Mouse (Mus musculus) cerebellum, adult 2 months (tissue): Measurements from ENCODE around the gene Sox5. TPM values are rescaled to one million over a fixed set of nuclear protein-coding genes. Genes with fewer than 3 reads are reported as not detected.

Experiments
- DNase-seq, 2 experiments: peaks; one replicate each; pipeline ENCODE4 v3.0.0; 2021
- H3K27ac ChIP-seq: fragments of 200-500 bp; 2 replicates; pipeline ENCODE4 v1.5.1; 2012; ENCODE audit warnings: low read length, control low read depth, inconsistent platforms; ENCODE audit not compliant: insufficient read depth
- H3K27me3 ChIP-seq: fragments of 200-500 bp; 2 replicates; pipeline ENCODE4 v1.6.1; 2012; ENCODE audit warnings: inconsistent platforms, mild to moderate bottlenecking, low read length, moderate library complexity; ENCODE audit not compliant: control insufficient read depth, insufficient read depth
- H3K4me1 ChIP-seq: fragments of 200-500 bp; 2 replicates; pipeline ENCODE4 v1.6.1; 2011; ENCODE audit warnings: low read length; ENCODE audit not compliant: control insufficient read depth, insufficient read depth
- H3K4me3 ChIP-seq: fragments of 200-500 bp; replicated peaks from 2 replicates; pipeline ENCODE3; 2011; ENCODE audit warnings: mild to moderate bottlenecking, low read depth, low read length, control low read depth; ENCODE audit not compliant: insufficient read depth
- CTCF ChIP-seq: fragments of 200-500 bp; IDR thresholded peaks from 2 replicates; pipeline ENCODE4 v1.5.1; 2011; ENCODE audit warnings: low read depth, mild to moderate bottlenecking, control low read depth, low read length, moderate library complexity, borderline replicate concordance; ENCODE audit not compliant: insufficient read depth
- POLR2A ChIP-seq: fragments of 200-500 bp; IDR thresholded peaks from 2 replicates; pipeline ENCODE4 v1.6.1; 2011; ENCODE audit warnings: low read length, control low read depth, borderline replicate concordance; ENCODE audit not compliant: insufficient read depth
- WGBS: fragments of 180-500 bp; shearing (Covaris S2); methylation state at CpG from one replicate; pipeline ENCODE4 v1.1.7; 2018; 5-methylcytosine and 5-hydroxymethylcytosine counted together
- polyA plus RNA-seq: library from polyadenylated mRNA; depleted of rRNA; stranded (reverse); fragments of >200 nt; gene quantifications from 2 replicates; pipeline ENCODE4 v1.2.3, GENCODE M21; 2012

Sox5 gene
- polyA plus RNA-seq, 1 experiment = 13.3 TPM

GRCm38 (mm10) chr6:144154892-144155424 lies 626.8 kb downstream of the Sox5 start:
- no peaks in the 10 kb centered on the region; the same call in 1 of the 2 replicates for H3K4me1 ChIP-seq
- 19% methylated on average over 9 of the region's 9 CpGs for WGBS
- peak; percentile 38 to 52 for DNase-seq
- H3K27me3 ChIP-seq = no peaks in the 10 kb centered on the region
- TF ChIP-seq POLR2A = no peak
- TF ChIP-seq CTCF = no peak
- H3K4me3 ChIP-seq = peak overlapping the region; percentile 39
- H3K27ac ChIP-seq = no peak overlapping the region

- DNase-seq = no peak
- Histone ChIP-seq H3K4me3 (no peak overlapping the region), H3K4me1 (no peaks in the 10 kb centered on the region; the same call in 1 of the 2 replicates), H3K27me3 (no peaks in the 10 kb centered on the region), H3K27ac (no peak overlapping the region)
- 84% methylated on average over 3 of the region's 3 CpGs for whole genome bisulfite sequencing
- TF ChIP-seq CTCF (no peak), POLR2A (no peak)
Observed at GRCm38 (mm10) chr6:144151957-144152356, 629.8 kb downstream of the Sox5 start.

DNA sequence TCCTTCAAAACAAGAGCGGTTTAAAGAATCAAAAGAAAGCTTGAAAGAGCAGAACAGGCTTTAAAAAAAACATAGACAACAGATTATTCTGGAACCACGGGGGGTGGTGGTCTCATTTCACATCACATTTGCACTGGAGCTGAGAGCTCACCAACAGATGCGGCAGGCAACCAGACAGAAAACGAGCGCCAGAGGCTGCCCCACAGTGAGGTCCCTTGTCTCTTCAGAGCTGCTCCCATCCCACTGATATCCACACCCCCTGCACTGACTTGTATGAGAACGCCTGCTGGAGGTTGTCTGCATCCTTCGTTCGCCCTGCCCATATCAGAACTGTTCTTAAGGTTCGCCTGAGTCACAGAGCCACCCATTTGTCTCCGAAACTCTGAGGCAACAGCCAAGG lies 630.7 kb downstream of the Sox5 start:
- H3K27me3 ChIP-seq = no peaks in the 10 kb centered on the region
- H3K4me3 ChIP-seq = no peak overlapping the region
- no peak for DNase-seq
- H3K27ac ChIP-seq = no peak overlapping the region
- TF ChIP-seq POLR2A (no peak), CTCF (no peak)
- no peaks in the 10 kb centered on the region; the same call in 1 of the 2 replicates for H3K4me1 ChIP-seq
- WGBS = 54% methylated on average over 10 of the region's 10 CpGs

GRCm38 (mm10) chr6:144137397-144137796 lies 644.4 kb downstream of the Sox5 start:
- WGBS = 77% methylated on average over 5 of the region's 5 CpGs
- H3K27me3 ChIP-seq = no peaks in the 10 kb centered on the region
- no peak overlapping the region for H3K4me3 ChIP-seq
- no peak overlapping the region for H3K27ac ChIP-seq
- TF ChIP-seq POLR2A = no peak
- no peak for DNase-seq
- no peaks in the 10 kb centered on the region for H3K4me1 ChIP-seq

DNA sequence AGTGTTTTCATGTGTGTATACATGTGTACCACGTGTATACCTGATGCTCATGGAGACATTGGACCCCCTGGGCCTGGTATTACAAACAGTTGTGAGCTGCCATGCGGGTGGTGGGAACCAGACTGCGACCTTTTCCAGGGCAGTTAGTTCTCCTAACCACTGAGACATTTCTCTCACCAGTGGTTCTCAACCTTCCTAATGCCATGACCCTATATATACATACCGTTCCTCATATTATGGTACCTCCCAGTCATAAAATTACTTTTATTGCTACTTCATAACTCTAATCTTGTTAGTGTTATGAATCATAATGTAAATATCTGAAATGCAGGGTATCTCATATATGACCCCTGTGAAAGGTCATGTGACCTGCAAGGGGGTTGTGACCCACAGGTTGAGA lies 644.9 kb downstream of the Sox5 start:
- Histone ChIP-seq H3K4me1 (no peaks in the 10 kb centered on the region), H3K27me3 (no peaks in the 10 kb centered on the region), H3K4me3 (no peak overlapping the region), H3K27ac (no peak overlapping the region)
- no peak for DNase-seq
- 96% methylated on average over 4 of the region's 4 CpGs for WGBS
- TF ChIP-seq POLR2A (no peak), CTCF (no peak)

GRCm38 (mm10) chr6:144129927-144130326 lies 651.9 kb downstream of the Sox5 start:
- Histone ChIP-seq H3K27ac (no peak overlapping the region), H3K4me3 (no peak overlapping the region), H3K27me3 (no peaks in the 10 kb centered on the region), H3K4me1 (no peaks in the 10 kb centered on the region)
- DNase-seq = no peak
- TF ChIP-seq POLR2A (no peak), CTCF (no peak)
- 81% methylated on average over 12 of the region's 12 CpGs for WGBS

DNA sequence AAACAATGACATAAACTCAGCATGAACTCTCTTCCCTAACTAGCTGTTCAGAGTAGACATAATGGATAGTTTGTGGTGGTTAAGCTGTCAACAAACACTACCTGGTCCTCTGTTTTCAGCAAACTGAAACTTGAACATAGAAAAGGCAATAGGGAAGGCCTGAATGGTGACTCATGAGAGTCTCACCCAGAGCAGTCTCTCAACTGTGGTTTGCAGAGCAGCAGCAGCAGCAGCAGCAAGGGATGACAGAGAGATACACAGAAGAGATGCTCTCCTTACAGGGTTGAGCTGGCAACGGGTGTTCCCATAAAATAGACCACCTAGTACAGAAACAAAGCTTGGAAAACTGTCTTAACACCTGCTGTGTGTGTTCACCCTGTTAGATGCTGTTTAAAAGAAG lies 661.8 kb downstream of the Sox5 start:
- Histone ChIP-seq H3K27ac (no peak overlapping the region), H3K4me1 (no peaks in the 10 kb centered on the region), H3K4me3 (no peak overlapping the region), H3K27me3 (no peaks in the 10 kb centered on the region)
- DNase-seq = no peak
- 81% methylated on average over 1 of the region's 1 CpGs for WGBS
- no peak for TF ChIP-seq CTCF
- TF ChIP-seq POLR2A = no peak

GRCm38 (mm10) chr6:144116646-144117045 lies 665.1 kb downstream of the Sox5 start:
- H3K4me3 ChIP-seq = no peak overlapping the region
- no peaks in the 10 kb centered on the region for H3K4me1 ChIP-seq
- TF ChIP-seq CTCF (no peak), POLR2A (no peak)
- H3K27me3 ChIP-seq = no peaks in the 10 kb centered on the region
- no peak for DNase-seq
- H3K27ac ChIP-seq = no peak overlapping the region
- 81% methylated on average over 6 of the region's 6 CpGs for WGBS
